Mouse (Mus musculus): ENCODE measurements at regions not wholly inside any gene's neighbourhood (a gene's known extent, or its start where the extent isn't known, plus 50 kb on each side); places are given as distances from the start of the nearest gene placed in this dataset.
"Not testable (repeated sequence)": the region's sequence is repeated elsewhere in the genome, so short reads cannot be mapped to it uniquely, and the experiment has no call there.

GRCm38 (mm10) chr11:26826194-26826593 lies 232.4 kb upstream of the Vrk2 start:
- no peak for DNase-seq

DNA sequence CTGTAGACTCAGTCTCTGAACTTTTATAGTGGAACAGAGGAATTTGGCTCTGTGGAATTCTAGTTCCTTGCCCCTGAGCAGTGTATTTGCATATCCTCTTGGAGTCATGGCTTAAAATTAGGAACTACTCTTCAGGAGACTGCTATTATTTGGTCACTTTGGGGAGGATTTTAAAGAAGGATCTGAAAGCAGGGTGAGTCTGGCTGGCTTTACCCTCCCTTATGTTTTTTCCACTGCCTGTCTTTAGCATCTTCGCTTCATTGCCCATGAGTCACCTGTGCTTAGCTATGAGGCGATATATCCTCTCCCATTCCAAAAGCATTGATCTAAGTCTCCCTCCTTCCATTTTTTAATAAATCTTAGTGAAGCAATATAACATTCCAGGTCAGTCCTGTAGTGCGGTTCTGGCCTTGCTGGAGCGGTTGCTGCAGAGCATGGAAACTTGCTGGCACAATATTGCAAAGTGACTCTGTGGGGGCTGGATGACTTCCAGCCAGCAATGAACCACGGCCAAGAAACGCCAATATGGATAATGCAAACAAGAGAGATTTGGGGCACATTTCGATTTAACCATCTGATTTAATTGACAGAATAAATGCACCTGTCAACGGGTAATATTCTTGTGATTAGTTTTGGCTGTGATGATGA lies 230.4 kb upstream of the Vrk2 start:
- DNase-seq: no peak

DNA sequence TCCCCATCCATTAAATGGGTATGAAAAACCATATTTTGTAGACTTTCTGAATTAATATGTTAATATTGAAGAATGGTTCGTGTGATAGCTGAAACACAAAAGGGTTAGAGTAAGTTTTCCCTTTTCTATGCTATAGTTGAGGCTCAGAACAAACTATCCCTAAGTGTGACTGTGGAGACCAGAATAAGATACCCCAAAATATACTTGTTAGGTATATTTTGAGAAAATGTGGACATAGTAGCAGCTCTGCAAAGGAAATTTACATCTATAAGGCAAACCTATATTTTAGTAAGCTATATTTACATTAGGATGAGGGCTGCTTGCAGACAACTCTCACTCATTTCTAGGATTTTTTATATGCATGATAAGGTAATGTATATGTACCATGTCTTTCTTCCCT lies 227.3 kb upstream of the Vrk2 start:
- no peak for DNase-seq

DNA sequence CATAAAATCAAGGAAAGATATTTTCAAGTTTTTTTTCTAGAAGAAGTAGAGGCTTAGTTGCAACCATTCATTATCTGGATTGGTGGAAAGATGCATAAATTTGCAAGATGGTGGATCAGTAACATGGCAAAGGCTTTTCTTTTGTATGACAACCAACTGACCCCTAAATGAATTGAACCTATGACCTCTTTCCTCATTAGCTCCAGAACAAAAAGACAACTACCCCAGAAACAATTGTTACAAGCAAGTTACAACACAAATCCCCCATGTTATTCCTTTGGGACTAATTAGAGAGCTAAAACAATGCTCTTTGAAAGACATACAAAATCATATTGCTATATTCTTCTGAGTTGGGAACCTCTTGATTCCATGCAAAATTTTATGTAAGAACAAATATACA lies 223.5 kb upstream of the Vrk2 start:
- no peak for DNase-seq

GRCm38 (mm10) chr11:26815104-26815503 lies 221.3 kb upstream of the Vrk2 start:
- no peak for DNase-seq

GRCm38 (mm10) chr11:26814601-26815000 lies 220.8 kb upstream of the Vrk2 start:
- no peak for DNase-seq

DNA sequence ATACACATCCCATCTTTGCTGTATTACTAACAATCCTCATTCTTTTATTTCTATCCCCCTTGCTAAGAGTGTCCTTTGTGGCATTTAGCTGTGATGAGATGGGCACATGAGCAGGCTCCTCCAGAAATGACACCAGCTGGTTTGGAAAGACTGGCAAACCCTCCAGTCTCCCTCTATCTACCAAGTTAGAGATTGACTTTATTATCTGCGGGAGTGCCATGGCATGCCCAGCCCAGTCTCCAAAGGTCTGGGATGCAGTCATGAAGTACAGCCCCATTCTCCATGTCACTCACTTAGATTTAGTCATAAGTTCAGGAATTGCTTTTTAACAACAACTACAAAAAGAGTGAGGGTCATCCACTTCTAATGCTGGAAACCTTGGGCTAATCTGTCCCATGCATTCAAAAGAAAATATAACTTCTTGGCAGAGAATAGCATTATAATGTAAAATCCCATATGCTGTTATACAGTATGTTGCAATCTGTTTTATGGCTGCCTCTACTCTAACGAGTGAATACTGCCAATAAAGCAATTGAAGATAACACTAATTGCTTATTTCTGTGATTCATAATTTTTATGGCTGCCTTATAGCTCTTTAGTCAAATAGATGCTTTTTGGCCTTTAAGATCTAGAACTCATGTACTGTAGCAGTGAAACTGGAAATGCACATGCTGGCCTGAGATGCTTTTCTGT lies 208.6 kb upstream of the Vrk2 start:
- DNase-seq: no peak

DNA sequence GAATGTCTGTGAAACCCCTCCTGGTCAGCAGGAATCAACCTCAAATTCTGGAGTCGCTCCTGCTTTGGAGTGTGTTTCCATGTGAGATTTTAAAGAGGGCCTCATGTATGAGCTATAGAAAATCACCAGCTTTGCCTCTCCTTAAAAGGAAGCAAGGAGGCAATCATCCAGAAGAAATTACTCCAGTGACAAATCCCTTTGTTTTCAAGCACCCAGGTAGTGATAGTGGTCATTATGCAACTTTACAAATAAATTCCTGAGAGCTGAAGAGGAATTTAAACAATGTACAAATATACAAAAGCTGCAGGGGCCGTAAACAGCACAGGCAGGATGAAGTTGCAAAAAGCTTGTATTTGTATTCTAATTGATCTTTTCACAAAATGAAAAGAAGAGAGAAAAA lies 206.5 kb upstream of the Vrk2 start:
- DNase-seq: no peak

GRCm38 (mm10) chr11:26794629-26794966 lies 200.8 kb upstream of the Vrk2 start:
- no peak for DNase-seq

GRCm38 (mm10) chr11:26793928-26794628 lies 200.3 kb upstream of the Vrk2 start:
- no peak for DNase-seq

DNA sequence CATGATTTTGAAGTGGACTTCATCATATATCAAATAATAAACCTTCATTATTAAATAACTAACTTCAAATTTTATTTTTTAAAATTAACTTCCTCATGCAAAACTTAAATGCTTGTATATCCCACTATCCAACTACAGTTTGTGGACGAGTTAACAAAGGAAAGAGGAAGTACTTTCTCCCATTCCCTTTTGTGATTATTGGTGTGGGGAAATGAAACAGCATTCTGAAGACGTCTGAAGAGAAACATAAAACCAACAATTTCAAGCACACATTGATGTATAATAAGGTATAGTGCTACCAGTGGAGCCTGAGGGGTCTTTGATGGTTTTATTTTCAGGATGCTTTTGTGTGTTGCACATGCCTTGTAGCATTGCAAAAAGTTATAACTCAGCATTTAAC lies 195.5 kb upstream of the Vrk2 start:
- no peak for DNase-seq

GRCm38 (mm10) chr11:26785164-26785563 lies 191.4 kb upstream of the Vrk2 start:
- DNase-seq: peak; percentile 3

GRCm38 (mm10) chr11:26773122-26773796 lies 179.5 kb upstream of the Vrk2 start:
- DNase-seq: no peak

DNA sequence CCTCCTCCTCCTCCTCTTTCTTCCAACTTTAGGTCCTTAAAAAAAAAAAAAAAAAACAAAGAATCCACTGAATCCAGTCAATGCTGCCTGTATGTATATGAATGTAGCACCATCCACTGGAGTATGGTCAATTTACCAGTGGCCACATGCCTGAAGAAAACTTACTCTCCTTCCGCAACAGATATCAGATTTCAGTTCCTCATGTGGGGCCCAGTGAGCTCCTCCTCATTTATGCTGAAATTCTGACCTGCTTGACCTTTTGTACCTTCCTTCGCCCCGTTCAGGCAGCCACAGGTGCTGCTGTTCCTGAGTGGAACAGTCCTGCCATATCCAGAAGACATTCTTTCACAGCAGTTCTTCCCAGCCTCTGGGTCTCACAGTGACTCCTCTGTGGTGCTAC lies 161.8 kb upstream of the Vrk2 start:
- peak; percentile 3 for DNase-seq

DNA sequence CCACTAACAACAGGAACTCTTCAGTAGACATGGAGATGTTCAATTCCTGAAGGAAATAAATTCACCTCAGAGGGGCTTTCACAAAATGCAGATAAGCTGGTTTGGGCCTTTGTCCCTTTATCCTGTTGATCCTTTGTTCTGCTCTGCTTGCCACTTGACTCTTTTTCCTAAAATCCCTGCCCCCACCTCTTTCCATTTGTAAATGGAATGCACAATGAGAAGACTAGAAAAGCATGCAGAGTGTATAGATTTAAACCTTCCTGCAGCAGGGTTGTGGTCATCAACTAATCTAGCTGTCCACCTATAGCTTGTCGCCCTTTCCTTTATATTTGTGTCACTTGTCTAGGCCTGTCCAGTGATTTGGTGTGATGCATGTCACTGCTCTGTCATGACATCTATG lies 159.8 kb upstream of the Vrk2 start:
- DNase-seq: no peak

DNA sequence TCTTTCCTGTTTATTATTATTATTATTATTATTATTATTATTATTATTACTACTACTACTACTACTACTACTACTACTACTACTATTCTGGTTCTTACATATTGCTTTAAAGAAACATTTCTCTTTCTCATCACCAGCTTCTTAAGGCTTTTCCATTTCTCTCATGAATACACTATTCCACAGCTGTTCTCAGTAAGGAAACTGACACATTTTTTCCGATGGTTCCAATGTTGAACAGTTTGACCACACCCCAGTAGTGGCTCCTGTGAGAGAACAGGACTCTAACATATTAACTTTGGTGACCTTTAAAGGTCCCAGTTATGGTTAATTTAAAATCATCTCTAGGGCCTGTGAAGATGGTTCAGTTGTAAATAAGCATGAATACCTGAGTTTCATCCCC lies 148.4 kb upstream of the Vrk2 start:
- DNase-seq: no peak

- DNase-seq: no peak
Observed at GRCm38 (mm10) chr11:26739732-26740131, 145.9 kb upstream of the Vrk2 start.

DNA sequence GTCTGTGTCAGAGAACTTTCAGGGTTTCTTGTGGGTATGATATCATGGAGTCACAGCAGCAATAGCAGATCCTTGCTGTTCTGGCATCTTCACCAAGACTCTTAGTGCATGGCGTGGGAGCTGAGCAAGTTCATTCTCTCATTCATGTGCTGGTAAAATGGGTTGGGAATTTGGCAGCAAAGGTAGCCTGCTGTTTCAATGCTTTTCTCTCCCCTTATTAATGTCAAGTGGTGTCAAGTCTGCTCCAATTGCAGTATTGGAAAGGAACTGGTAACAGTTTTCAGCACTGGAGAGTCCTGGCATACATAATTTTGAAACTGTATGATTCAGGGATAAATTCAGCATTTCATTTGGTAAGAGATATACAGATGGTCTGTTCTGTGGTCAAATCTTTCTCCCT lies 133.2 kb upstream of the Vrk2 start:
- no peak for DNase-seq

DNA sequence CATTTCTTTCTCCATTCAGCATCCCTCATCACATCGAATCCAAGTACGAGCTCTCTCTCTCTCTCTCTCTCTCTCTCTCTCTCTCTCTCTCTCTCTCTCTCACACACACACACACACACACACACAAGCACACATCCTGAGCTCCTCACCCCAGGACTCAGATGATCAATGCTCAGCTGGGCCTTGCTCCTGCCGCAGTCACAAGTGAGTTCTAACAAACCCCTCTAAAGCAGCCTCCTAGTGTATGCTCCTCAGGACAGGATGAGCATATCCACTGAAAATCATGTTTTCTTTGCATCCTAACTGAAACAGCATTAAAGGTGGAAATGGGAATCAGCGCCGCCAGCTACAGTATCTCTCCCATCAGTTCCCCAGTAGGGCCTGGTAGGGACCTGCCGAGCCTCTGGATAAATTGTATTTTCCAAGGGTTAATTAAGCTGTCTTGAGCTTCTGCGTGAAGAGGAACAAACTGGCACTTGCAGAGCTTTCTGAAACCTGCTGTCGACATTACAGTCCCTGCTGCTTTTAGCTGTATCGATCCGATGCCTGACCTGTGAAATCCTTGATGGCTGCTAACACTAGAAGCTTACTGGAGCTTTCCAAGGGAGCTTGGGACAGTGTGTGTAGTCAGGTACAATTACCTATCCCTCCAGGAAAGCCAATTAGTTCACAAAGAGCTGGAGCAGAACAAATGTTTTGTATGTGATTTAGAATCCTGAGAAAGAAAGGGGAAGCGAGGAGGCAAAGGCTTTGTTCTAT lies 131.3 kb upstream of the Vrk2 start:
- DNase-seq: no peak

- no peak for DNase-seq
Observed at GRCm38 (mm10) chr11:26722292-26722691, 128.5 kb upstream of the Vrk2 start.

- no peak for DNase-seq
Observed at GRCm38 (mm10) chr11:26721173-26721572, 127.4 kb upstream of the Vrk2 start.

DNA sequence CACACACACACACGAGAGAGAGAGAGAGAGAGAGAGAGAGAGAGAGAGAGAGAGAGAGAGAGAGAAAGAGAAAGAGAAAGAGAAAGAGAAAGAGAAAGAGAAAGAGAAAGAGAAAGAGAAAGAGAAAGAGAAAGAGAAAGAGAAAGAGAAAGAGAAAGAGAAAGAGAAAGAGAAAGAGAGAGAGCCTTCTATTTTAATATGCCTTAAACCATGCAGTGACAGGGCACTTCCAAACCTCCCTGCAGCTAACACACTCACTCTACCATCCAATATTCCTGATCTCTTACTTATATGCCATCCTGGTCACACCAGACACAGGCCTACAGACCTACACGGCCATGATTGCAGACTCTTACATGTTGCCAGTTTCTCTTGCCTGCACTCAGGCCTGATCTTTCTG lies 117.4 kb upstream of the Vrk2 start:
- DNase-seq: not testable (repeated sequence)

DNA sequence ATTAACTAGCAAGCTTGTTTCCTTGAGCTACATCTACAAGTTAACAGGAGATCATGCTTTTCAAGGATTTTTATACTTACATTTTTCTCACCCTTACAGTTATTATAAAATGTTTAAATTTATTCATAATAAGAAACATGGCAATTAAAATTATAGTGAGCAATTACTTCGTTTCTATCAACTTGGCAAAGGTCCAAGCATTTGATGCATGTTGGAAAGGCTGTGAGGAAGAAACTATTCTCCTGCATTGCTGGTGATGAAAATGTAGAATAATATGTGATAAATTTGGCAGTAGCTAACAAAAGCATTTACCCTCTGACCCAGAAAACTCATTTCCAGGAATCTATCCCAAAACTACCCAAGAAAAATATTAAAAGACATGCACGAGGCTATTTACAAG lies 114.8 kb upstream of the Vrk2 start:
- DNase-seq: no peak

Data from adrenal gland, postnatal 10 days (tissue).